Mouse (Mus musculus) midbrain, embryonic 14.5 days (tissue): ENCODE results near the gene Rnf223. TPM values are rescaled to one million over a fixed set of nuclear protein-coding genes. Genes with fewer than 3 reads are reported as not detected.

Source experiments
- ATAC-seq: fragments of 200-750 bp; cut with Nextera tagmentation; 2 replicates; pipeline ENCODE4 v1.8.0; 2017; ENCODE audit warnings: moderate number of reproducible peaks, moderate library complexity; ENCODE audit not compliant: low FRiP score, low TSS enrichment
- DNase-seq: peaks from one replicate; pipeline ENCODE4 v3.0.0-alpha.2; 2015
- H3K27ac ChIP-seq: fragments of 300-500 bp; sonication (generic); replicated peaks from 2 replicates; pipeline ENCODE4 v1.5.1; 2014; ENCODE audit warnings: mild to moderate bottlenecking, low read depth, low read length, moderate library complexity
- H3K27me3 ChIP-seq: fragments of 300-500 bp; sonication (generic); 2 replicates; pipeline ENCODE4 v1.6.1; 2014; ENCODE audit warnings: low read length, control low read depth, mixed read lengths; ENCODE audit not compliant: control insufficient read depth, insufficient read depth
- H3K36me3 ChIP-seq: fragments of 300-500 bp; sonication (generic); 2 replicates; pipeline ENCODE4 v1.6.1; 2014; ENCODE audit warnings: low read length, control low read depth; ENCODE audit not compliant: control insufficient read depth, insufficient read depth
- H3K4me1 ChIP-seq: fragments of 300-500 bp; sonication (generic); 2 replicates; pipeline ENCODE4 v1.6.1; 2014; ENCODE audit warnings: mild to moderate bottlenecking, antibody characterized with exemption, low read length, control low read depth; ENCODE audit not compliant: control insufficient read depth, insufficient read depth
- H3K4me2 ChIP-seq: fragments of 300-500 bp; sonication (generic); 2 replicates; pipeline ENCODE4 v1.6.1; 2014; ENCODE audit warnings: mild to moderate bottlenecking, low read length, moderate library complexity
- H3K4me3 ChIP-seq: fragments of 300-500 bp; sonication (generic); replicated peaks from 2 replicates; pipeline ENCODE4 v1.5.1; 2014; ENCODE audit warnings: low read depth, low read length
- H3K9ac ChIP-seq: fragments of 300-500 bp; sonication (generic); replicated peaks from 2 replicates; pipeline ENCODE4 v1.6.1; 2014; ENCODE audit warnings: mild to moderate bottlenecking, low read length, moderate library complexity
- H3K9me3 ChIP-seq: fragments of 300-500 bp; sonication (generic); 2 replicates; pipeline ENCODE4 v1.6.1; 2016; ENCODE audit warnings: low read length, control low read depth, mixed read lengths; ENCODE audit not compliant: control insufficient read depth
- WGBS: fragments of 180-500 bp; shearing (Covaris S2); extraction: QIAGEN DNeasy Blood & Tissue Kit; methylation state at CpG from one replicate; pipeline ENCODE4 v1.1.7; 2014; 5-methylcytosine and 5-hydroxymethylcytosine counted together
- polyA plus RNA-seq: library from polyadenylated mRNA; unstranded; fragments of >200 nt; fragmentation: Nextera tagmentation; extraction: Ambion mirVana; gene quantifications from 2 replicates; pipeline ENCODE4 v1.2.1, GENCODE M21; 2014

Rnf223 gene
- polyA plus RNA-seq, 1 experiment from 2014 or later, result 0.92 TPM

DNA sequence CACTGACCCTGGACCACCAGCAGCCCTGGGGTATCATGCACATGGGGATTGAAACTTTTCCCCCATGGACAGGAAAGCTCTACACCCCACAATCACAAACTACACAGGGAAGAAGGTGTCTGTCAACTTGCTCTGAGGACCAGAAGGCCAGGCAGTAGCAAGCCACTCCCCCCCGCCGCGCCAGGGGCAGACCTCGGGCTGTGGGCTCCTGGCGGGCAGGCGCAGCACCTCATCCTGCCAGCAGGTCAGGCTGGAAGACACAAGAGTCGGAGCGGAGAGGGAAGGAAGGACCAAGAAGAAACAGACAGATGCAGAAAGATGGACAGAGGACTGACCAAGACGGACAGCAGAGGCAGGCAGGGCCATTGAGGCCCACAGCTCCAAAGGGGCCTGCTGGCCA is 47.3 kb downstream of the Rnf223 start:
- no peak for ATAC-seq
- H3K27ac ChIP-seq, result no peak overlapping the region
- no peaks in the 10 kb centered on the region for H3K27me3 ChIP-seq
- peaks cover 81% of the 10 kb centered on the region for H3K36me3 ChIP-seq
- no peak overlapping the region for H3K9ac ChIP-seq
- 89% methylated on average over 9 of the region's 9 CpGs for WGBS
- H3K4me3 ChIP-seq, result no peak overlapping the region
- H3K4me1 ChIP-seq, result peaks cover 25% of the 10 kb centered on the region
- DNase-seq, result no peak
- no peak overlapping the region for H3K4me2 ChIP-seq
- H3K9me3 ChIP-seq, result no peaks in the 10 kb centered on the region

Other genes starting within 250 kb of the Rnf223 start
- gene Pusl1, start 238.7 kb upstream of the Rnf223 start, polyA plus RNA-seq, result 45.8 and 54.5 TPM in 2 replicates
- 76.6 and 84.8 TPM in 2 replicates for gene Acap3, start 238.7 kb upstream of the Rnf223 start, polyA plus RNA-seq
- 131 and 138 TPM in 2 replicates for gene Ube2j2, start 186.7 kb upstream of the Rnf223 start, polyA plus RNA-seq
- gene C1qtnf12, start 168.2 kb upstream of the Rnf223 start, polyA plus RNA-seq, result 7.1 and 8.3 TPM in 2 replicates
- 36.3 and 38.7 TPM in 2 replicates for gene B3galt6, start 137.9 kb upstream of the Rnf223 start, polyA plus RNA-seq
- gene Sdf4, start 137.6 kb upstream of the Rnf223 start, polyA plus RNA-seq, result 105 and 112 TPM in 2 replicates
- gene Tnfrsf4, start 116.7 kb upstream of the Rnf223 start, polyA plus RNA-seq, result 0.47 and 0.49 TPM in 2 replicates
- gene Tnfrsf18, start 104.3 kb upstream of the Rnf223 start, polyA plus RNA-seq, result 1.4 and 2.4 TPM in 2 replicates
- gene Ttll10, start 71.1 kb upstream of the Rnf223 start, polyA plus RNA-seq, result 0.28 TPM in 1 of 2 replicates, not detected in the other
- 26.1 and 32.8 TPM in 2 replicates for gene 9430015G10Rik, start 20.5 kb upstream of the Rnf223 start, polyA plus RNA-seq
- 122 and 142 TPM in 2 replicates for gene Agrn, start 67.0 kb downstream of the Rnf223 start, polyA plus RNA-seq
- 0.51 and 2.5 TPM in 2 replicates for gene Isg15, start 70.3 kb downstream of the Rnf223 start, polyA plus RNA-seq
- 0.84 and 0.96 TPM in 2 replicates for gene AW011738, start 72.8 kb downstream of the Rnf223 start, polyA plus RNA-seq
- 1.9 and 2.0 TPM in 2 replicates for gene Perm1, start 85.4 kb downstream of the Rnf223 start, polyA plus RNA-seq
- 27.7 and 31.5 TPM in 2 replicates for gene Plekhn1, start 104.3 kb downstream of the Rnf223 start, polyA plus RNA-seq
- gene Noc2l, start 105.5 kb downstream of the Rnf223 start, polyA plus RNA-seq, result 46.6 and 54.1 TPM in 2 replicates
- gene Samd11, start 125.1 kb downstream of the Rnf223 start, polyA plus RNA-seq, result 3.9 and 4.4 TPM in 2 replicates
- not detected in 2 replicates for gene Vmn2r-ps159, start 200.6 kb downstream of the Rnf223 start, polyA plus RNA-seq